Mouse (Mus musculus) ES-Bruce4 (cell line): ENCODE measurements around the gene Adarb2.

Experiments used
- CTCF ChIP-seq: IDR thresholded peaks from one replicate; pipeline ENCODE4 v1.8.1; 2011; ENCODE audit warnings: low read depth, low read length
- POLR2A ChIP-seq: IDR thresholded peaks from one replicate; pipeline ENCODE4 v1.8.1; 2011; ENCODE audit warnings: low read length; ENCODE audit not compliant: insufficient read depth

DNA sequence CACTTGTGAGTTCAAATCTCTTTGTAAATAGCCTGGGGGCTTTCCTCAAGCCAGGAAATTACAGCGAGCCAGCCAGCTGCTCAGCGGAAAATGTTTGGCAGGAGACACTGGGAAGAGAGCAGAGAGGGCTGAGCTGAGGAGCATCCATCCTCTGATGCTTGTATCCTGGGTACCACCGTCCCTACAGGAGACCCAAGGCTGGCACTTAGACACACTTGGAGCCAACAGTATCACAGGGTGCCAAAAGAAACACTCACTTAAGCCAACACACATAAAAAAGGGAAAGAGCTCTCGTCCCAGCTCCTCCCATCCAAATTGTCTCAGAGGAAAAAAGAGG lies 779 bp downstream of the Adarb2 start:
- TF ChIP-seq CTCF (no peak), POLR2A (no peak)
